Mouse (Mus musculus) embryo, embryonic 11 days (tissue): Measurements from ENCODE around the gene Gpr152.
A peak's percentile ranks its signal among the peaks of the same experiment; 100 is the strongest.

Experiments used
- DNase-seq: peaks from one replicate; pipeline ENCODE4 v3.0.0-alpha.2; 2015

Gene Gpr152

DNA sequence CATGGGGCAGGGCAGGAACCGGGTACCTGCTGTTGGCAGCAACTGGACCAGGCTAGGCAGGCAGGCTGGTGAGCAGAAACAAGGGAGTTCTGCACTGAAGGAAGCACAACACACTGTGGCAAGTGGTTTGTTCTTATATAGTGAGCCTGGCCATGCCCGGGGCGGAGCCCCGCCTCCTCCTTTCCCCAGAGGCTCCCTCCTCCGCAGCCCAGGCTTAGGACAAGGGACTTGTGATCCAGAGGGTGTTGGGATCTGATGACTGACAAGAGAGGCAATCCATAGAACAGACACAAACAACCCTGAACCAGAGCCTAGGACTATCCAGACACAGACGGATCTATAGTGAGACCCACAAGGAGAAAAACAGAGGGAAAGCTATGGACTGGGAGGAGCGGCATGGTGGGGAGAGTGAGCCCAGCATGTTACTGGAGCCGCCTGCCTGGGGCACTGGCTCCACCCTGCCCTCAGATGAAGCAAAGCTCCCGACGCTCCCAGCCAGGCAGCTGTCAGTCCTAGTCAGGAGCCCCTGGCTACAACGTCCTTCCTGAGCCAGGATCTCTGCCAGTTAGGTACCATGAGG lies 35.9 kb downstream of the Gpr152 start, which contains the start of gene Carns1:
TSS of gene Carns1 (minus strand) at position 112 of the 580 bp plus-strand sequence.
- peak; percentile 50 for DNase-seq

DNA sequence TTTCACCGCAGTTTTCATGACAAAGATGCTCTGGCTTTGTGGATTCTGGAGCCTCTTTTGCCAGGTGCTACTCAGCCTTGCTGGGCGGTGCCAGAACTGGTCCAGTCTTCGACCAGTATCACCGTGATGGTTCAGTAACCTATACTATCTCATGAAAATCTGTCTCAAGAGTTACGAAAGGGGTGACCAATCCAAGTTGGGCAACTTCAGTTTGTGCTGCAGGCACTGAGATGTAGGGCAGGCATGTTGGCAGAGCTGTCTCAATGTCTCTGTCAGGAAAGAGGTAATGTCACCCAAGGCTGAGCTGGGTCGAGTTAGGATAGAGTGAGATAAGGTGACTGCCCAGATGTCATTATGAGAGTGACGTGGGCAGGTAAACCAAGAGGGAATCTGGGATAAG lies 40.8 kb downstream of the Gpr152 start:
- no peak for DNase-seq

GRCm38 (mm10) chr19:4181892-4182291 lies 42.3 kb downstream of the Gpr152 start:
- peak; percentile 46 for DNase-seq

DNA sequence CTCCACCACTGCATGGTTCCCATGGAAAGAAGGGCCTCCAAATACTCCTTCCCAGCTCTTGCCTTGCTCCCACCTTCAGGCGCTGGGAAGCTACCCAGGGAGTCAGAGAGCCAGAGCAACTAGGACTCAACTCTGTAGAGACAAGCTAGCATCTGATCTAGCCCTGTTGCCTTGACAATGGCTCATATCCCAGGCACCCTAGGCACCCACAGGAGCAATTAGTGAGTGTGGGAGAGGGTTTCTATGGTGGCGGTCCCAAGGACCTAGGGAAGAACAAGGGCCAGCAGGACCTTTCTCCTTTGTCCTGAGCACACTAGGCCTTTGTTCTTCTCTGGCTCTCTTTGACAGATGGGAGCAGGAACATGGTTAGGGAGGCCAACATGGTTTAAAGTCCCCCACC lies 44.1 kb downstream of the Gpr152 start:
- DNase-seq = no peak

GRCm38 (mm10) chr19:4184976-4185975 lies 45.7 kb downstream of the Gpr152 start:
- peak; percentile 30 for DNase-seq

GRCm38 (mm10) chr19:4187303-4187702 lies 47.7 kb downstream of the Gpr152 start:
- DNase-seq = no peak

GRCm38 (mm10) chr19:4189051-4189620 lies 49.5 kb downstream of the Gpr152 start:
- DNase-seq = no peak

- no peak for DNase-seq
These were observed 51.3 kb downstream of the Gpr152 start, which contains the start of gene Tbc1d10c for GRCm38 (mm10) chr19:4190831-4191334. Gene Tbc1d10c (minus strand): TSS chr19:4191284.

DNA sequence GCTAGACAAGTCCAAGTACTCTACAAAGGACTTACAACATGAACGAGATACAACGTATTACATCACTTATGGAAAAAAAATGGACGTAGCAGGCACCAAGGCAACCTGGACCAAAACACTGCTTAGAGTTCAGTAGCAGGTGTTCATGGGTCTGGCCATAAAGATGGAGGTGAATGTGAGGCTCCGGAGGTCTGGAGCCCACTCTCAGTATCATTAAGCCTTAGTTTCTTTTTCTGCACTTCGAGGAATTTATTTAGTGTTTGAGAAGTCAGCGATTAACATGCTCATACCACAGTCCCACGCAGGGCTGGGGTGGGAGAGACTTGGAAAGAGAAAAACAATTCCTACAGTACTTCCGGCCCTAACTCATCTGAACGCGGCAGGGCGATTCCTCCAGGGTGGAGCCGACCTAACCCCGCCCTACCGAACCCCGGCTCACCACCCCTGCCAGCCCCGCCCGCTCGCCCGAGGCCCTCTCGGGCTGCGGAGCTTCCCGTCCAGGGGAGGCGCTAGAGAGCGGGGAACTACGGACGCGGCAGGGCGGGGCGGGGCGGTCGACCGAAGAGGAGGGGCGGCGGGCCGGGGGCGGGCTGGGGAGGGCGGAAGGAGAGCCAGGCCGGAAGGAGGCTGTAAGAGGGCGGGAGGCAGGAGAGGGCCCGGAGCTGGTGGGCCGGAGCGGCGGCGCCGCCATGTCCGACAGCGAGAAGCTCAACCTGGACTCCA lies 52.1 kb downstream of the Gpr152 start, which contains the start of gene Ppp1ca:
TSS of gene Ppp1ca (plus strand) at position 538 of the 723 bp plus-strand sequence.
- peak; percentile 98 for DNase-seq

DNA sequence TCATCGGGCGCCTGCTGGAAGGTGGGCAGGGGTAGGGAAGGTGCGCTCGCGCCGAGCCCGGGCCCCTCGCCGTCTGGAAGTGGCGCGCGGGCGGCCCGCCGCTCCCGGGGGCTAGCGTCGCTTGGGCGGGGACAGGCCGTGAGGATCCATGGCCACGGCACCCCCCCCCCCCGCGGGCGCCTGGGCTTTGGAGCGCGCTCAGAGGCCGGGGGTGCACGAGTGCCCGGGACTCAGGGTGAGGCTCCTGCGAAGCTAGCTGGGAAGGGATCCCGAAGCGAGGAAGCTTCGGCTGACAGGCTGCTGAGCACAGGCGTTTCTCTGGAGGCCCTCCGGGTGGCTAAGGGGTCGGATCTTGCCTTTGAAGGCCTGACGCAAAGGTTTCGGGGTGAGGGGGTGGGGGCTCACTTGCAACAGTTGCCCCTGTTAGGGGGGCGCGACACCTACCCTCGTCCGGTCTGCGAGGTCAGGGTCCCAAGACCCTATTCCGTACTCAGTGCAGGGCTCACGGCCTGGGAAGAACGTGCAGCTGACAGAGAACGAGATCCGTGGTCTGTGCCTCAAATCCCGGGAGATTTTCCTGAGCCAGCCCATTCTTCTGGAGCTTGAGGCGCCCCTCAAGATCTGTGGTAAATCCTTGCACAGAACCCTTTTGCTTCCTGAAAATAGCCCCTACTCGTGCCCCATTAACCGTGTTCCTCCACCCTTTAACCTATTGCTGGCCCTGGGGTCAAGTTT lies 52.8 kb downstream of the Gpr152 start:
- DNase-seq = peak; percentile 51

DNA sequence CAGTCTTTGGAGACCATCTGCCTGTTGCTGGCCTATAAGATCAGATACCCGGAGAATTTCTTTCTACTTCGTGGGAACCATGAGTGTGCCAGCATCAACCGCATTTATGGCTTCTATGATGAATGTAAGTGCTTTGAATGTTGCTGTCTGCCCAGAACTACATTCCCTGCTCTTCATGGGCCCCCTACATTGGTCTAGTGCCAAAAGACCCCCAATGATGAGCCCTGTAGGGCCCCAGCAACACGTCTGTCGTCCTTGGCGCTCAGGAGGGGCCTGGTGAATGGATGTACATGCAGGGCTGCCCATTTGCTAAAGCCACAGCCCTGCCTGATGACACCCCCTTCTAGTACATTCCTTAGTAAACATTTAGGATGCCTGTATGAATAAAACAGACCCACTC lies 53.5 kb downstream of the Gpr152 start:
- no peak for DNase-seq

- no peak for DNase-seq
These were observed 54.6 kb downstream of the Gpr152 start for GRCm38 (mm10) chr19:4194021-4194724.

GRCm38 (mm10) chr19:4194776-4195650 lies 55.4 kb downstream of the Gpr152 start:
- no peak for DNase-seq
